Mouse (Mus musculus) monocyte, adult 2 months (primary cell): Measurements from ENCODE around the gene Tsku.

Experiments used
- DNase-seq, 2 experiments: peaks; one replicate each; pipeline ENCODE4 v3.0.0; 2022; ENCODE audit warnings: low spot score in 2 of 2, low read depth in 1 of 2

Gene Tsku

GRCm38 (mm10) chr7:98359951-98360620 is 1.0 kb downstream of the Tsku start:
- no peak for DNase-seq

DNA sequence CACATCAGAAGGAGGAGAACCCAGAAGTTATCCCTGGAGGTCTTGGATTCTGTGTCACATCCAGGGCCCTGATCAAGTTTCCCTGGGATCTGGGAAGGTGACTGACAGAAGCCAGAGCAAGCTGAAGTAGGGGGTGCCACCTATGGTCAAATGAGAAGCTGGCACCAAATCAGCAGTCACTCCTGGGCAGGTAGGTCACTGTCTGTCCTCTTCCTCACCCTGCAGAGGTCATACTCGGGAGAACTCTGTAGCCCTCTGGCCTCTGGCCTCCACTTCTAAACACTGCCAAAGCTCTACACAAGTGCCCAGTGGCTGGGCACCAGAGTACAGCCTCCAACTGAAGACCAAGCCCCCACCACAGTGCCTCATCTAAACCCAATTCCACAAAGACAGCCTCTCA is 3.1 kb downstream of the Tsku start:
- no peak for DNase-seq

DNA sequence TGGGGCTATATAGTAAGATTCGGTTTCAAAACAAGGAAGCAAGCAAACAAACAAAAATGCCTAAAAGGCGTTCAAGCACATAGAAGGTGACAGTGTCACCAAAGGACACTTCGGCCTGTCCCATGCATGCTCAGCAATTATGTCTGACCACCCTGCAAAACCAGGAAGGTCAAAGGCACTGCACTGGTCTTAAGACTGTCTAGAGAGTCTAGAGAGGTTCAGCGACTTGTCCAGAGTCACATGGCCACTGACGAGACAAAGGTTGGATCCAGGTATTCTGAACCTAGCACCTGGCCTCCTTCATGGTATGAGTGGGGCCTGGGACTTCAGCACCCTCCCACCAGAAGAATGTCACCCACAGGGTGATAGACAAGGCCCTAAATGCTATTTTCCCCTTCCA is 3.8 kb downstream of the Tsku start:
- no peak for DNase-seq

- DNase-seq = no peak
Observed at GRCm38 (mm10) chr7:98354921-98355310, 6.2 kb downstream of the Tsku start.

DNA sequence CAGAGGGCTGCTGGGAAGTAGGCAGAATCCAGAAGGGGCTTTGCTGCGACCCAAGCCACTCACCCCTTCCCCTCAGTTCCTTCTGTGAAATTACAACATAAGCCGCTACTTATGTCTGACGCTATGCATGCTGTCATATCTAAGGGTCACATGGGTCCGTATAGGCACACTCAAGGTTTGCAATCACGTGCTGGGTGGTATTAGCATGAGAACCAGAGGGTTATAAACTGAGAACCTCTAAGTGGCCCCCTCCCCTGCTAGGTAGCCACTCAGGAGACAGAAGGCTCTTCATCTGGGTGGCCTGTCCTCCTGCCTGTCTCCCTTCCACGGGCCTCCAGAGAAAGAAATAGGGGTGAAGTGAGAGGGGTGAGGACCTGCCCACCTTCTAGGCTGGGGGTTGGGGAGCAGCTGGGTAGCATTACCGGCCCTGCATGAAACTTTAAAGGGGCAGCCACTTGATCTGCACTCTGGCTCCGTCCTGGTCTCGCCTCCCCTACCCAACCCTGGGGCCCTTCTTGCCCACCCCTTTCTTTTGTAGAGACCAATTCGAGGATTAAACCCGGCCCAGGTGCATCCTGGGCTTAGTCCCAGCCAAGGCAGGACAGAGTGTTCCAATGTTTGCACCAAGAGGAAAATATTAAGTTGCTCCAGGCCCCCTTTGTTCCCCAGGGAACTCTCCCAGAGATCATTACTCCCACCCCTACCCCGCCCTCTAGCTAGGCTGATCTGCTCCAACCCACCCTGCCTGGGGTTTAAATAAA is 6.8 kb downstream of the Tsku start:
- no peak for DNase-seq

DNA sequence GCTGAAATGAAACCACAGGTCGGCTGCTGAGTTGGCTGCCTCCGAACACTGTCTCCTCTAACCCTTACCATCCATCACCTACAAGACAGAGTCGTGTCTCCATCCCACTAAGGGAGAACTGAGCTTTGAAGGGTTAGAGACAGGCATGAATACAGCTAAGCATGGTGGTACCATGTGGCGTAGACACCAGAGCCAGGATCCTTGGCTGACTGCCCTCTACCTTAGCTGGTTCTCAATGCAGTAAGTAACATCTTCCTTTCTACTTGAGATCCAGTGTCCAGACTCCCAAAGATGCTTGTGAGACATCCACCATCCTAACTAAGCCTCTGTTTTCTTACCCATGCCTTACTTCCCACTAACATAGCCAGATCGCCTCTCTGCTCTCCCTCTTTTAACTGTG is 7.5 kb downstream of the Tsku start:
- DNase-seq = no peak

GRCm38 (mm10) chr7:98351523-98351922 is 9.6 kb downstream of the Tsku start:
- DNase-seq = no peak

- no peak for DNase-seq
Observed at GRCm38 (mm10) chr7:98349821-98350220, 11.3 kb downstream of the Tsku start.

GRCm38 (mm10) chr7:98349096-98349495 is 12.0 kb downstream of the Tsku start:
- peak; percentile 55 to 72 for DNase-seq

GRCm38 (mm10) chr7:98348043-98348442 is 13.1 kb downstream of the Tsku start:
- peak in 1 of 2 experiments; percentile 43 for DNase-seq

- no peak for DNase-seq
Observed at GRCm38 (mm10) chr7:98347471-98347870, 13.7 kb downstream of the Tsku start.

DNA sequence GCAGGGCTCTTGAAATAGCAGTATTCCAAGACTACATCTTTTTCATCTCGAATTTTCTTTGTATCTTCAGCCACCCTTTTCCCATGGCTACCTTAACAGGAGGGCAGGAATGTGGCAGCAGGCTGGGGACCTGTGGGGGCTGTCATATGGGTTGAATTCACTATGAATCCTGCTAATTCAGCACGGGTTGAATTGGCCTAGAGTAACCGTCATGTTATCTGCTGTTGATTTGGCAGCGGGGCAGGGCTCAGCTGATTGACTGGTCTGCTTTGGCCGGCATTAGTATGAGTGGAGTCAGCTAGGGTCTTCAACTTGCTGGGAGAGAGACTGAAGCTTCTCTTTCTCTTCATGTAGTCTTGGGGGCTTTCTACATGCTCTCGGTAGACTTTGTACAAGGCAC is 16.1 kb downstream of the Tsku start:
- no peak for DNase-seq

DNA sequence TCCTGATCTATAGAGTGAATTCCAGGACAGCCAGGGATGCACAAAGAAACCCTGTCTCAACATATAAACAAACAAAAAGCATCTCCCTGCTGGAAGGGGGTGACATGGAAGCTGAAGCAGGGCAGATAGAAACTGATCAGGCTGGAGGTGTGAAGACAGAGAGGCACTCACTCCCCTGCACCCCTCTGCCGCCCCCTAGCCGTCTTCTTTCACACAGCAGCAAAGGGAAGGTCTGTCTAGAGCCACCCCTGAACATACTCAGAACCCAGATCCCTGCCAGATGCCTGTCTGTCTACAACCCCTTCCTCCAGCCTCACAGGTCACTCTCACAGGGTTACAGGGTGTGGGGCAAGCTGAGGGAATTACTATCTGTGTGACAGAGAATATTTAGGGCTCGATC is 16.8 kb downstream of the Tsku start:
- peak; percentile 32 to 44 for DNase-seq

DNA sequence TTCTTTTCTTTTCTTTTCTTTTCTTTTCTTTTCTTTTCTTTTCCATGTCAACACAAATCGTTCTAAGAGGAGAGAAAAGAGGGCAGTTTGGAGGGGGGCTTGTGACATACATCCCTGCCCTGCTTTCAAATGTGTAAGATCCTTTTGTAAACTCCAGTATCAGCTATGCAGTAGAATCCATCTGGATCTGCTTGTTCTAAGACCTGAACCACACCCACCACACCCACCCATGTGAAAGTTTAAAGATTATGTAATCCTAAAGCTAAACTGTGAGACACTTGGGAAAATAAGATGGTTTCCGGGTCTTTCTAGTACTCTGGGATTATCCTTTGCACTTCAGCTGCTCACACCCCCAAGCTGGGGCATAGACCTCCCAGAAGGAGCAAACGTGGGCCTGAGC is 18.9 kb downstream of the Tsku start:
- DNase-seq = no peak

- peak; percentile 39 to 72 for DNase-seq
Observed at GRCm38 (mm10) chr7:98341475-98341874, 19.7 kb downstream of the Tsku start.

GRCm38 (mm10) chr7:98340343-98340742 is 20.8 kb downstream of the Tsku start:
- DNase-seq = no peak

GRCm38 (mm10) chr7:98333987-98334386 is 27.1 kb downstream of the Tsku start:
- DNase-seq = no peak

DNA sequence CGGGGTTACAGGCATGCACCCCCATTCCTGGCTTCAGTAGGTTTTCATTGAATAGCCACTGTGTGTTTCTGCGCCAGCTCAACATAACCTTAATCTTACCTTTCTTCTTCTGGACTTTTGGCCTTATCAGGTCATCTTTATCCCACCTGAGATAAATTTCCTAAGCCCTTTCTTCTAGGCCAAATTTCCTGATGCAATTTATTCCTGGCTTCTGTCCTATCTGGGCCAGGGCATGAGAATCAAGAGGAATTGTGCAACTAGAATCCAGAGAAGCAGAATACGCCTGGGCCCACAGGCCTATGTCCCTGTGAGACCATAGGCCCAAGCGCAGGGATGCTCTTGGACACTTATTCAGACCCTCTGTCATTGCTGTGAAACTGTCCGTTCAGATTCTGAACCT is 27.6 kb downstream of the Tsku start:
- DNase-seq = no peak

DNA sequence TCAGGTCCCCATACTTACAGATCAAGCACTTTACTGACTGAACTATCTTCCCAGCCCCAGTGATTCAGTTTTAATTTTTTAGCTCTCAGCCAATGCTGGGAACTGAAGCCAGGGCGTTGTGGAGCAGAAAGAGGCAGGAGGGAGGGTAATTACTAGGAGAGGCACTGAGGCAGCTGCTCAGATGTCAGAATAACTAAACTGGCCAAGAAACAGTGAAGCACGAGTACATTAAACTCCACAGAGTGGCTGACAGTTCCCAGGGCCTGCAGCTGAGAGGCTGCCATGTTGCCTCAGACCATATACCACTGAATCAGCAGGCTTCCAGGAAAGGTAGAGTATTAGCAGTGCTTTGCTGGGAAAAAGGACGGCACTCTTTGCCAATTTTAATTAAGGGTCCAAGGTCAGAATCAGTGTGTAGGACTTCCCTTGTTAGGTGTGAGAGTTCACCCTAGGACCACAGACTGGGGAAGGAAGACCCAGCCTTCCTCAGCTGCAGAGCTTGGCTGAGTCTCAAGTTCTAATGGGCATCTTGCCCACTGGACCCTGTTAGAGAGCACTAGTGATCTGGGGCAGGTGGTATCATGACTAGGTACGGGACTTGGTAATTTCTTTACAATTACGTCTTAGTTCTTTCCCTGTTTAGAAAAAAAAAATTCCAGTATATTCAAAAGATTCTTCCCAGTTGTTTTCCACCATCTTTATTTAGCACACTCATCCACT is 28.3 kb downstream of the Tsku start:
- DNase-seq = no peak

DNA sequence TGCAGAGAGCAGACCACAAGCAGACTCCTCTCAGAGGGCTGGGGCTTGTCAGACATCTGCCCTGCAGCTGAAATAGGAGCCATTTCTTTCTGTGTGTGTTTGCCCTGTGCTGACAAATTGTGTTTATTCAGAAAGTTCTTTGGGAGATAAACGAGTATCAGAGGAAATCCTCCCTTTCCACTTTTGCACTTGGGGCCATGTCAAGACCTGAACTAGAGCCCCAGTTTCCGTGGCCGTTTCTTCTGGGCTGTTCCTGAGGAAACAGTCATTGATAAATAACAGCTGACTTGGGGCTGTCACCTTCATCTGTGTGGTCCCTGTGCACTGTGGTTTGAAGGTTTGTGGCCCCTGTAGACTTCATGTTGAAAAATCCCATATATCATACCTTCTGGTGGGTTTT is 29.2 kb downstream of the Tsku start:
- DNase-seq = no peak

- DNase-seq = no peak
Observed at GRCm38 (mm10) chr7:98330375-98331002, 30.6 kb downstream of the Tsku start.
